Mouse (Mus musculus) mammary gland, adult 2 months (tissue): ENCODE results near the gene Cyb5r2. TPM values are rescaled to one million over a fixed set of nuclear protein-coding genes. Genes with fewer than 3 reads are reported as not detected.

Experiments
- polyA plus RNA-seq: library from polyadenylated mRNA; depleted of rRNA; stranded (reverse); fragments of >200 nt; gene quantifications from 2 replicates; pipeline ENCODE4 v1.2.3, GENCODE M21; 2012; ENCODE audit warnings: low replicate concordance; rRNA removed

Gene Cyb5r2
- polyA plus RNA-seq, result 0.04 TPM in 1 of 2 replicates, not detected in the other

GRCm38 (mm10) chr7:107757308-107758151 lies at the start of gene Cyb5r2:
Gene Cyb5r2, minus strand, starts transcription at chr7:107758032.

DNA sequence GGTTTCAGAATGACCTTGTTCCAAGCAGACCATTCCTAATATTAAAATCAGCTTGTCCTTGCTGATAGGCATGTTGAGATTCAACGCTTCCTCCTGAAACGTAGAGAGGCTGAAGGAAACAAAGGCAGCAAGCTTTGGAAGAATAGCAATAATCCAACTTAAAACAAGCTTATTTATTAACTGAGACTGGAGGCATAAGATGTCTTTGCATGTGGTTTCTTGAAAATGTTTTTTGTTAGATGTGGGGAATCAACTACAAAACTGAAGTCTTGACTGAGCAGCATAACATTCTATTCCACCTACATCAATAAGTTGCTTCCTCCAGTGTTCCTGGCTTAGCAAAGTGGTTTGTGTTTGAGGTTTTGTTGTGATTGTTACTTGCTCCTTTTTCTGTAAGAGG lies 43.3 kb upstream of the Cyb5r2 start, which contains the start of gene Ovch2:
Ovch2 (minus strand) TSS at position 101 of the 400 bp plus-strand sequence.

Other genes starting within 250 kb of the Cyb5r2 start
- gene Olfml1, start 190.6 kb downstream of the Cyb5r2 start, polyA plus RNA-seq, result 12.5 and 23.4 TPM in 2 replicates
- 8.5 and 14.3 TPM in 2 replicates for gene Ppfibp2, start 162.8 kb downstream of the Cyb5r2 start, polyA plus RNA-seq
- not detected in 2 replicates for gene 5330417H12Rik, start 132.9 kb downstream of the Cyb5r2 start, polyA plus RNA-seq
- 0.06 TPM in 1 of 2 replicates, not detected in the other for gene Ovch2, start 43.2 kb upstream of the Cyb5r2 start, polyA plus RNA-seq
- gene Olfr467, start 54.2 kb upstream of the Cyb5r2 start, polyA plus RNA-seq, result not detected in 2 replicates
- not detected in 2 replicates for gene Olfr469, start 67.5 kb upstream of the Cyb5r2 start, polyA plus RNA-seq
- gene Olfr470, start 89.5 kb upstream of the Cyb5r2 start, polyA plus RNA-seq, result not detected in 2 replicates
- gene Olfr472, start 139.9 kb upstream of the Cyb5r2 start, polyA plus RNA-seq, result not detected in 2 replicates
- not detected in 2 replicates for gene Olfr473, start 172.4 kb upstream of the Cyb5r2 start, polyA plus RNA-seq
- gene Olfr474, start 196.6 kb upstream of the Cyb5r2 start, polyA plus RNA-seq, result not detected in 2 replicates
- gene Olfr476, start 206.8 kb upstream of the Cyb5r2 start, polyA plus RNA-seq, result not detected in 2 replicates
- not detected in 2 replicates for gene Olfr477, start 228.7 kb upstream of the Cyb5r2 start, polyA plus RNA-seq